Mouse (Mus musculus) macrophage (primary cell): Measurements from ENCODE around the gene Chac1. TPM values are rescaled to one million over a fixed set of nuclear protein-coding genes. Genes with fewer than 3 reads are reported as not detected.

Experiments
- H3K27ac ChIP-seq: fragments of 350-480 bp; formaldehyde crosslinking; 2 replicates; pipeline ENCODE4 v1.9.0; 2021
- H3K36me3 ChIP-seq: fragments of 350-480 bp; formaldehyde crosslinking; 2 replicates; pipeline ENCODE4 v1.9.0; 2021; ENCODE audit errors: inconsistent target
- H3K4me3 ChIP-seq: fragments of 350-480 bp; formaldehyde crosslinking; 2 replicates; pipeline ENCODE4 v1.9.0; 2021; ENCODE audit errors: inconsistent target
- H3K79me2 ChIP-seq: fragments of 350-480 bp; formaldehyde crosslinking; 2 replicates; pipeline ENCODE4 v1.9.0; 2021; ENCODE audit errors: inconsistent target
- WGBS: methylation state at CpG from one replicate; pipeline ENCODE4 v1.1.7; 2026; ENCODE audit warnings: inconsistent platforms; ENCODE audit not compliant: missing documents; 5-methylcytosine and 5-hydroxymethylcytosine counted together
- polyA plus RNA-seq: library from polyadenylated mRNA; stranded (reverse); fragments of 250-400 nt; gene quantifications from 3 replicates; pipeline ENCODE4 v1.2.4, GENCODE M21; 2018; ENCODE audit warnings: inconsistent platforms

The Chac1 gene
- polyA plus RNA-seq, 1 experiment from 2014 or later: 0.11 TPM

- 96% methylated on average over 3 of the region's 3 CpGs for WGBS
- peaks cover 93% of the 10 kb centered on the region for H3K36me3 ChIP-seq
Measured at GRCm38 (mm10) chr2:119377826-119378225, 26.8 kb downstream of the Chac1 start.

GRCm38 (mm10) chr2:119379455-119379854 lies 28.4 kb downstream of the Chac1 start:
- Histone ChIP-seq H3K4me3 (no peak overlapping the region), H3K79me2 (no peaks in the 10 kb centered on the region), H3K27ac (no peak overlapping the region), H3K36me3 (peaks cover 88% of the 10 kb centered on the region)
- 89% methylated on average over 3 of the region's 3 CpGs for WGBS

More at GRCm38 (mm10) chr2:119377826-119378225, 26.8 kb downstream of the Chac1 start:
- Histone ChIP-seq H3K27ac (no peak overlapping the region), H3K4me3 (no peak overlapping the region), H3K79me2 (no peaks in the 10 kb centered on the region)

- 81% methylated on average over 1 of the region's 1 CpGs for WGBS
- no peak overlapping the region for H3K4me3 ChIP-seq
- H3K36me3 ChIP-seq: peaks cover 34% of the 10 kb centered on the region
- no peak overlapping the region for H3K27ac ChIP-seq
- H3K79me2 ChIP-seq: no peaks in the 10 kb centered on the region
Measured at GRCm38 (mm10) chr2:119388266-119388665, 37.2 kb downstream of the Chac1 start.

- Histone ChIP-seq H3K27ac (no peak overlapping the region), H3K36me3 (peaks cover 29% of the 10 kb centered on the region; the same call in 1 of the 2 replicates), H3K4me3 (no peak overlapping the region), H3K79me2 (no peaks in the 10 kb centered on the region)
- 97% methylated on average over 4 of the region's 4 CpGs for WGBS
Measured at GRCm38 (mm10) chr2:119389992-119390391, 39.0 kb downstream of the Chac1 start.

- no peak overlapping the region for H3K4me3 ChIP-seq
- WGBS: 90% methylated on average over 5 of the region's 5 CpGs
- no peak overlapping the region for H3K27ac ChIP-seq
- no peaks in the 10 kb centered on the region for H3K79me2 ChIP-seq
- peaks cover 43% of the 10 kb centered on the region for H3K36me3 ChIP-seq
Measured at GRCm38 (mm10) chr2:119398252-119398651, 47.2 kb downstream of the Chac1 start.

GRCm38 (mm10) chr2:119398665-119399064 lies 47.6 kb downstream of the Chac1 start:
- H3K27ac ChIP-seq: no peak overlapping the region
- WGBS: 100% methylated on average over 1 of the region's 1 CpGs
- peaks cover 43% of the 10 kb centered on the region for H3K36me3 ChIP-seq
- no peak overlapping the region for H3K4me3 ChIP-seq
- H3K79me2 ChIP-seq: no peaks in the 10 kb centered on the region

- Histone ChIP-seq H3K36me3 (peaks cover 43% of the 10 kb centered on the region), H3K27ac (no peak overlapping the region), H3K79me2 (no peaks in the 10 kb centered on the region), H3K4me3 (no peak overlapping the region)
Measured at GRCm38 (mm10) chr2:119399313-119399712, 48.3 kb downstream of the Chac1 start.

Other genes with a start within 250 kb of the Chac1 start
- 0.33 to 11.7 TPM (median 3.7 TPM) in 3 replicates for gene Rad51, start 238.4 kb upstream of the Chac1 start, polyA plus RNA-seq
- gene Rmdn3, start 194.2 kb upstream of the Chac1 start, polyA plus RNA-seq: 27.9 to 38.8 TPM (median 30.7 TPM) in 3 replicates
- gene Gchfr, start 183.5 kb upstream of the Chac1 start, polyA plus RNA-seq: 0.47 TPM in 1 of 3 replicates, not detected in the others
- gene Gm14137, start 176.7 kb upstream of the Chac1 start, polyA plus RNA-seq: not detected in 3 replicates
- 19.2 to 23.2 TPM (median 20.3 TPM) in 3 replicates for gene Zfyve19, start 142.6 kb upstream of the Chac1 start, polyA plus RNA-seq
- 14.2 to 28.9 TPM (median 14.3 TPM) in 3 replicates for gene Dnajc17, start 142.4 kb upstream of the Chac1 start, polyA plus RNA-seq
- not detected in 3 replicates for gene Ppp1r14d, start 121.3 kb upstream of the Chac1 start, polyA plus RNA-seq
- 0.32 to 0.56 TPM (median 0.54 TPM) in 3 replicates for gene Spint1, start 113.9 kb upstream of the Chac1 start, polyA plus RNA-seq
- 3.1 to 15.6 TPM (median 13.6 TPM) in 3 replicates for gene Rhov, start 80.0 kb upstream of the Chac1 start, polyA plus RNA-seq
- 37.4 to 56.2 TPM (median 46.6 TPM) in 3 replicates for gene Vps18, start 62.5 kb upstream of the Chac1 start, polyA plus RNA-seq
- not detected in 3 replicates for gene Dll4, start 25.4 kb upstream of the Chac1 start, polyA plus RNA-seq
- 8.9 to 11.8 TPM (median 10.9 TPM) in 3 replicates for gene Ino80, start 126.5 kb downstream of the Chac1 start, polyA plus RNA-seq
- gene Exd1, start 196.4 kb downstream of the Chac1 start, polyA plus RNA-seq: 0.07 to 0.10 TPM (median 0.09 TPM) in 3 replicates
- 58.0 to 67.1 TPM (median 58.9 TPM) in 3 replicates for gene Chp1, start 196.5 kb downstream of the Chac1 start, polyA plus RNA-seq